Mouse (Mus musculus): ENCODE measurements around the gene Gp5. TPM values are rescaled to one million over a fixed set of nuclear protein-coding genes. Genes with fewer than 3 reads are reported as not detected.

Gp5 gene
- polyA plus RNA-seq, 1 experiment from 2014 or later: 0.91 TPM

DNA sequence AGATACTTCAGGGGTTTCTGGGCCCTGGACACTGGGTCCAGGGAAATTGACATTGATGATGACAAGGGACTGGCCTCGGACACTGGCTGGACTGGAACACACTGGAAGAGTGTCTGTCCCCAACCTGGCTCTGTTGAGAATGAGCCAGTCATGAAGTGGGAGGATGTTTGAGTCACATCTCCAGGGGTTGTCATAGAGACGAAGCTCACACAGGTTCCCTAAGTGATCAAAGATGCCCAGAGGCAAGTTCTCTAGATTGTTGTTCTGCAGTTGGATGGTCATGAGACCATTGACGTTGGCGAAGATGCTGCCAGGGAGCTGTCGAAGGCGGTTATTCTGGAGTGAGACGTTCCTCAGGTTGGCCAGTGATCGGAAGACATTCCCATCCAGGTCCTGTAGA is 37.5 kb downstream of the Gp5 start:
- Histone ChIP-seq H3K9me3 (no peaks in the 10 kb centered on the region), H3K36me3 (replicated peaks) (no peaks in the 10 kb centered on the region), H3K27me3 (no peaks in the 10 kb centered on the region), H3K27ac (no peak overlapping the region), H3K4me1 (peaks cover 12% of the 10 kb centered on the region), H3K4me3 (replicated peaks) (no peak overlapping the region), H3K4me2 (no peak overlapping the region), H3K9ac (no peak overlapping the region)
- WGBS: 94% methylated on average over 8 of the region's 8 CpGs
- no peak for ATAC-seq (ENCODE audit: low FRiP score)

DNA sequence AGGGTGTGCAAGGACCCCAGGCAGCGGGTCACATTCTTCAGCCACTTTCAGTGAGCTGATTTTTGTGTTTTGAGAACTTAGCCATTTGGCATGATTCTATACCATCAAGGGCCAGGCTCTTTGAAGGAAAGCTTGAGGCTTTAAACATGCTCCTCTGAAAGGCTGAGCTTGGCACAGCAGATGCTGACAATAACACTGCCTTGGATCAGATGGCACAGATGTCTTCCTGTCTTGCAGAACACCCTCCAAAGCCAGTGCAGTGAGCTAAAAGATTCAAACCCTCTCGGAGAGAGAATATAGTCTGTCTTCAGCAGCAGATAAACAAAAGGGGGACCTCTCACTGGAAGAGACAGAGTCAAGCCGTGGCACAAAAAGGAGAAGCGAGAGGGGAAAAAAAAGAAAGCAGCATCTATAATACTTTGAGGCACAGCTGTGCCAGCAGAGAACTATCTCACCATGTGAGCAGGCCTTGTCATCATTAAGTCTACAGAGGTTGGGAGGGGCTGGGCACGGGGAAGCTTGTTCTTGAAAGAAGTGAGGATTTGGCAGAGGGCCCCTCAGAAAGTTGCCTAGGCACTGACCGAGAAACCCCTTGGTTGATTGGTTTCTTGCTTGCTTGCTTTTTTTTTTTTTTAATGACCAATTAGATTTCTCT is 38.5 kb downstream of the Gp5 start:
- H3K4me2 ChIP-seq: no peak overlapping the region
- H3K36me3 ChIP-seq (replicated peaks): no peaks in the 10 kb centered on the region
- no peak overlapping the region for H3K9ac ChIP-seq
- H3K27me3 ChIP-seq: no peaks in the 10 kb centered on the region
- no peak overlapping the region for H3K4me3 ChIP-seq (replicated peaks)
- 53% methylated on average over 6 of the region's 6 CpGs for WGBS
- peak overlapping the region; percentile 53 for H3K27ac ChIP-seq
- H3K9me3 ChIP-seq: no peaks in the 10 kb centered on the region
- ATAC-seq (ENCODE audit: low FRiP score): no peak
- H3K4me1 ChIP-seq: peaks cover 12% of the 10 kb centered on the region

DNA sequence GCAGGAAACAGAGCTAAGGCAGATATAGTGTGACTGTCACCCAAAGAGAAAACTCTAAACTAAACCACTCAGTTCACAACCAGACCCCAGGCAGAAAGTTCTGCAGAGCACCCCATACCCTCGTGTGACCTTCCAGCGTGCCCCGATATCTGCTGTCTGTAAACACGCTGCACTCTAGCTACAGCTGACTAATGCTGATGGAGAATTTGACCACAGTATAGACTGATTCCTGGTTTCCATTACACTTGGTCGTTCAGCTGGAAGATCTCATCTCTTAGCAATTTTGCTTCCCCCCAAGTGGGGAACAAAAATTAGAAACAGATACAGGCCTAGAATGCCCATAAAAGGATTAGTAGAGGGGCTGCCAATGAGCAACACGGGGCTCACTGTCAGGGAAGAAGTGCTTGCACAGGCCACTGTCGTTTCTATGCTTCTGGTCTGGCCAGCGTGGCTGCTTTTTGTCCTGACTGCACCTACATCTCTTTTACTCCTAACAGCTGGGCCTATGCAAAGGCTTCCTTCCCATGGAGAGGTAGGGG is 39.3 kb downstream of the Gp5 start:
- ATAC-seq (ENCODE audit: low FRiP score): no peak
- H3K4me2 ChIP-seq: no peak overlapping the region
- WGBS: 61% methylated on average over 8 of the region's 8 CpGs
- peak overlapping the region; percentile 53; the same call in 1 of the 2 replicates for H3K27ac ChIP-seq
- H3K9me3 ChIP-seq: no peaks in the 10 kb centered on the region
- H3K27me3 ChIP-seq: no peaks in the 10 kb centered on the region
- no peak overlapping the region for H3K4me3 ChIP-seq (replicated peaks)
- H3K36me3 ChIP-seq (replicated peaks): no peaks in the 10 kb centered on the region
- H3K4me1 ChIP-seq: peaks cover 12% of the 10 kb centered on the region
- H3K9ac ChIP-seq: no peak overlapping the region

DNA sequence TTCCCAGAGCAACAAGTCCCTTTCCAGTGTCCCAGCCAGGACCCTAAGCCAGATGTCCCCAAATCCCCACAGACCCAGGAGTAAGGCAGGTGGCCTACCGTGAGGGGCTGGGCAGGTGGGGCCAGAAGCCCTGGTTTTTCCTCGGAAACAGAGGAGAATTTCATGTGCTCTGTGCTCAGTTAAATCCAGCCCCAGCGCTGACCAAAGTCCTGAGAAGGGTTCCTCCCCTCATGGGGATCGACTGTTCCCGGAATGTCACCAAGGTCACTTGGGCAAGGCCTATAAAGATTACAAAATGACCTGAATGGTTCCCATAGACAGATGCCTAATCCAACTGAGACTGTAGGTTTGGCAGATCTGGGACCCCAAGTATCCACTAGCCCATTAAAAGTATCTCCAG is 43.2 kb downstream of the Gp5 start, which contains the start of gene Cpn2:
Gene Cpn2 (minus strand): TSS at position 141 of the 400 bp plus-strand sequence.
- Histone ChIP-seq H3K9me3 (no peaks in the 10 kb centered on the region), H3K9ac (no peak within 1 kb of the TSS), H3K27ac (no peak within 1 kb of the TSS), H3K4me3 (replicated peaks) (no peak within 1 kb of the TSS), H3K36me3 (replicated peaks) (no peaks in the 10 kb centered on the region), H3K4me1 (peaks cover 10% of the 10 kb centered on the region), H3K27me3 (no peaks in the 10 kb centered on the region), H3K4me2 (no peak within 1 kb of the TSS)
- no peak for ATAC-seq (ENCODE audit: low FRiP score)
- 79% methylated on average over 5 of the region's 5 CpGs for WGBS

DNA sequence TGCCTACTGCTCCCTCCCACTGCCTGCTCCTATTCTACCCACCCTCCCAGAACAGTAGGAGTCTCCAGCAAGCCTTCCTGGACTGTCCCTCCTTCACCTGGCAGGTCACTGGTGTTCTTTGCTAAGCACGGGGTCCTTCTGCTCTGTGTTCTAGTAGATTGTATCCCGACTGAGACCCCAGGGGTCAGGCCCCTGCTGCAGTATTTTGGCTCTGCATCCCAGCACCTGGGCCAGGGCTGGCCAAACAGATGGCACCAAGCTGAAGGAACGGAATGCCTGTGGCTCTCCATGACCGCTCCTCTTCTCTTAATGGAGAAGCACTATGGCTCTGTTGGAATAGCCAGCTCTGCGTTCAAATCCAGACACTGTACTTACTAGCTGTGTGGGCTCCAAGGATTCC is 44.0 kb downstream of the Gp5 start:
- H3K9ac ChIP-seq: no peak overlapping the region
- no peak for ATAC-seq (ENCODE audit: low FRiP score)
- 83% methylated on average over 5 of the region's 5 CpGs for WGBS
- H3K4me3 ChIP-seq (replicated peaks): no peak overlapping the region
- H3K36me3 ChIP-seq (replicated peaks): no peaks in the 10 kb centered on the region
- no peaks in the 10 kb centered on the region for H3K27me3 ChIP-seq
- H3K4me1 ChIP-seq: peaks cover 3% of the 10 kb centered on the region; the same call in 1 of the 2 replicates
- H3K27ac ChIP-seq: no peak overlapping the region
- H3K4me2 ChIP-seq: no peak overlapping the region
- no peaks in the 10 kb centered on the region for H3K9me3 ChIP-seq

DNA sequence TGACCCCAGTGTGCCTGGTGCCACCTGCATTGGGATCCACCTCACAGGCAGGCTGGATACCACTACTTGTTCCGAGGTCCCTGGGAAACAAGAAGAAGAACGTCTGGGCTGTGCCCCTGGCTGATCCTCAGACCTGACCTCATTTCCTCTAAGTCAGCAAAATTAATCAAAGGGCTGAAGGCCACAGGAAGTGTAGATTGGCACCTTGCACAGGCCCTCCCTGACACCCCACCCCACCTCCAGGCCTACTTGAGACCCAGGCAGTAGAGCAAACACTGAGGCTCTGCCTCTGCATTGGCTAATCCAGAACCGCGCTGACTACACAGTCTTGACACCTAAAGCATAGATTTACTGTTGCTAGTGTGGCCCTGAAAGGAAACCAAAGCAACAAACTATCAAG is 45.0 kb downstream of the Gp5 start:
- ATAC-seq (ENCODE audit: low FRiP score): no peak
- H3K36me3 ChIP-seq (replicated peaks): no peaks in the 10 kb centered on the region
- H3K27ac ChIP-seq: no peak overlapping the region
- no peak overlapping the region for H3K9ac ChIP-seq
- WGBS: 87% methylated on average over 4 of the region's 4 CpGs
- H3K4me3 ChIP-seq (replicated peaks): no peak overlapping the region
- H3K4me2 ChIP-seq: no peak overlapping the region
- H3K9me3 ChIP-seq: no peaks in the 10 kb centered on the region
- H3K4me1 ChIP-seq: no peaks in the 10 kb centered on the region
- no peaks in the 10 kb centered on the region for H3K27me3 ChIP-seq

DNA sequence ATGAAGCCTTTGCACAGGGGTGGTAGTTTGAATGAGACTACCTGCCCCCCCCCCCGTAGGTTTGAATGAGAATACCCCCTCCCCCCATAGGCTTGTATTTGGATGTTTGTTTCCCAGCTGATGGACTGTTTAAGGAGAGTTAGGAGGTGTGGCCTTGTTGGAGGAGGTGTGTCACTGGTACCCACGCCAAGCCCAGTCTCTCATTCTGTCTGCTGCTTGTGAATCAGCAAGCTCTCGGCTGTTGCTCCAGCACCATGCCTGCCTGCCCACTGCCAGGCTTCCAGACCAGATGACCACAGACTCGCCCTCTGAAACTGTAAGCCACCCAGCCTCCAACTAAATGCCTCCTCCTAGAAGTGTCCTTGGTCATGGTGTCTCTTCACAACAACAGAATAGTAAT is 47.4 kb downstream of the Gp5 start:
- 59% methylated on average over 4 of the region's 4 CpGs for WGBS
- no peak overlapping the region for H3K4me2 ChIP-seq
- ATAC-seq (ENCODE audit: low FRiP score): no peak
- H3K27me3 ChIP-seq: peaks cover 3% of the 10 kb centered on the region; the same call in 1 of the 2 replicates
- no peaks in the 10 kb centered on the region for H3K9me3 ChIP-seq
- H3K4me3 ChIP-seq (replicated peaks): no peak overlapping the region
- H3K27ac ChIP-seq: no peak overlapping the region
- H3K36me3 ChIP-seq (replicated peaks): no peaks in the 10 kb centered on the region
- H3K9ac ChIP-seq: no peak overlapping the region
- no peaks in the 10 kb centered on the region for H3K4me1 ChIP-seq

DNA sequence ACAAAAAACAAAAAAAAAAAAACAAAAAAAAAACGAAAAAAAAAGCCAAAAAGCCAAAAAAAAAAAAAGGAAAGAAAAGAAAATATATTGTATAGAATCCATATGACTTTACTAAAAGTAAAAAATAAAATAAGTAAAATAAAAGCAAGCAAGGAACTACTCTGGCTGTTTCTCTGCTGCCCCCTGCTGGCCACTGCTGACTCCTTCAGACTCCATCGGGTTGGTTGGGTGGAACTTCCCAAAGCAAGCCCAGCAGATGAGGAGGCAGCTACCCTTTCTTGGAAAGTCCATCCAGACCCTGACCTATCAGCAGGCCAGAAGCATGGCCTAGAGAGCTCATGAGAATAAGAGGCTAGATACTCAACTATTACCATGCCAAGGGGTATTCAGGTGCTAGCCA is 47.9 kb downstream of the Gp5 start:
- H3K4me3 ChIP-seq (replicated peaks): no peak overlapping the region
- H3K27me3 ChIP-seq: peaks cover 3% of the 10 kb centered on the region; the same call in 1 of the 2 replicates
- ATAC-seq (ENCODE audit: low FRiP score): no peak
- no peak overlapping the region for H3K27ac ChIP-seq
- no peaks in the 10 kb centered on the region for H3K9me3 ChIP-seq
- no peaks in the 10 kb centered on the region for H3K4me1 ChIP-seq
- H3K36me3 ChIP-seq (replicated peaks): no peaks in the 10 kb centered on the region
- WGBS: 2% methylated on average over 2 of the region's 2 CpGs
- H3K9ac ChIP-seq: no peak overlapping the region
- H3K4me2 ChIP-seq: no peak overlapping the region

DNA sequence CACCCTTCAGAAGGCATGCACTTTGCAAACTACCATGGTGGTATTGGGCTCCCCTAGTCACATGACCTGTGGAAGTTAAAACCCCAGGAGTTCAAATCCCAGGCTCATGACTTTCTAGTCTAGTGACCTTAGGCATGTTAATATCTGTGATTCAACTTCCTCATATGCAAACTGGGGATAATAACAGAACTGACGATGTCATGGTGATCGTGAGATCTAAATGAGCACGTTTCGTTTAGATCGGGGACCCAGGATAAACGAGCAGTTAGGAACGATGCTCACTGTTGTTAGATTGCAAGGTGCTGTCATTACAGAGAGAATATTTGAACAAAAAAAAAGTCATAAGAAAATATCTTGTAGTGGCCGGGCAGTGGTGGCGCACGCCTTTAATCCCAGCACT is 48.4 kb downstream of the Gp5 start:
- Histone ChIP-seq H3K27me3 (peaks cover 3% of the 10 kb centered on the region; the same call in 1 of the 2 replicates), H3K9ac (no peak overlapping the region), H3K27ac (no peak overlapping the region), H3K4me1 (no peaks in the 10 kb centered on the region), H3K9me3 (no peaks in the 10 kb centered on the region), H3K4me3 (replicated peaks) (no peak overlapping the region), H3K36me3 (replicated peaks) (no peaks in the 10 kb centered on the region), H3K4me2 (no peak overlapping the region)
- 86% methylated on average over 10 of the region's 10 CpGs for whole genome bisulfite sequencing
- no peak for ATAC-seq (ENCODE audit: low FRiP score)

DNA sequence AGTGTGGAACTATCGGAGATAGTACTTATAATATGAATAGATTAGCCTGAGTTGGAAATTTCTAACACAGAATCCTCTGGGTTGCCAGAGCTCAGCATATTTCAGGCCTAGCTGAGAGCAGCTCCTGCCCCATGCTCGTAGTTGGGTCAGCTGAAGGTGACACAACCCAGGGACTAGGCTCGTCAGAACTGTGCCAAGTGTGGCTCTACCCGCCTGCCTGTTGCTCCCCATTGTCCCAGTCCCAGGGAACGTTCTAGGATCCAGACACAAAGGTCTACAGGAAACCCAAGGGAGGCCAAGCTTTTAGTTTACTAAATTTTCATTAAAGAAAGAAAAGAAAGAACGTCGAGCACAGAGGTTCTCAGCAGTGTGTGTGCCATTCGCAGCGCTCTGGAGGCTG is 49.2 kb downstream of the Gp5 start:
- Histone ChIP-seq H3K9me3 (no peaks in the 10 kb centered on the region), H3K36me3 (replicated peaks) (no peaks in the 10 kb centered on the region), H3K4me2 (no peak overlapping the region), H3K9ac (no peak overlapping the region), H3K4me1 (no peaks in the 10 kb centered on the region), H3K27ac (no peak overlapping the region), H3K4me3 (replicated peaks) (no peak overlapping the region), H3K27me3 (peaks cover 3% of the 10 kb centered on the region; the same call in 1 of the 2 replicates)
- no peak for ATAC-seq (ENCODE audit: low FRiP score)
- WGBS: 87% methylated on average over 9 of the region's 9 CpGs

DNA sequence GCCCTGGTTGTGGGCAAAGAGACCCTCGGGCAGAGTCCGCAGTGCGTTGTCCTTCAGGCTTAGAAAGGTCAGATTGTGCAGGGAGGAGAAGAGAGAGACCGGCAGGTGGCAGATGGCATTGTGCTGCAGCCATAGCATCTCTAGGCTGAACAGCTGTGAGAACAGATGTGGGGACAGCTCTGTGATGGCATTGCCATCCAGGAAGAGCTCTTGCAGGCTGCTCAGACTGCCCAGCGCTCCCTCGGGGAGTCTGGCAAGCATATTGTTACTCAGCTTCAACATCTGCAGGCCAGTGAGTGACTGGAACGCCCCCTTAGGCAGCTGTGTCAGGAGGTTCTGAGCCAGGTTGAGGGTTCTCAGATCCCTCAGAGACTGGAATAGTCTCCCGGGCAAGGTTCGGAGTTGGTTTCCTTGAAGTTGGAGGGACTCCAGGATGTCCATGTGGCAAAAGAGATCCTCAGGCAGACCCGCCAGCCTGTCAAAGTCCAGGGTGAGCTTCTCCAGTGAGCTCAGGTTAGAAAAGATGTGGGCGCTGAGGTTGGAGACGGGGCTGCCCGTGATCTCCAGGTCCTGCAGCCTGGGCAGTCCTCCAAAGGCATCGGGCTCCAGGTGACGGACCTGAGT is 50.5 kb downstream of the Gp5 start:
- Histone ChIP-seq H3K27me3 (peaks cover 3% of the 10 kb centered on the region; the same call in 1 of the 2 replicates), H3K4me1 (no peaks in the 10 kb centered on the region), H3K27ac (no peak overlapping the region), H3K9ac (no peak overlapping the region), H3K9me3 (no peaks in the 10 kb centered on the region), H3K4me3 (replicated peaks) (no peak overlapping the region), H3K36me3 (replicated peaks) (no peaks in the 10 kb centered on the region), H3K4me2 (no peak overlapping the region)
- WGBS: 89% methylated on average over 15 of the region's 15 CpGs
- ATAC-seq (ENCODE audit: low FRiP score): no peak

DNA sequence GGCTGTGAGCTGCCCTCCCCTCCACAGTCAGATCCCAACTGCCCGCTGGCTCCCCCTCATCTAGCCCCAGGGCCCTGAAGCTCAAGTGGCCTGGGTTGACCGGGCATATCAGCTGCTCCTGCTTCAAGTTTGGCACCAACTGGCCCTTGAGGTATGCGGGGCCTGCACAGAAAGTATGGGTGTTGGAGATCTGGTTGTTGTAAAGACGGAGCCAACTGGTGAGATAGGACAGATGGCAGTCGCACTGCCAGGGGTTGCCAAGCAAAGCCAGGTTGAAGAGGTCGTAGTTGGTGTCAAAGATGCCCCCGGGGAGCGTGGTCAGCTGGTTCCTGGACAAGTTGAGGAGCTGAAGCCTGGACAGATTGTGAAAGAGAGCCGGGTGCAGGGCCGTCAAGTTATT is 51.1 kb downstream of the Gp5 start:
- Histone ChIP-seq H3K9ac (no peak overlapping the region), H3K9me3 (no peaks in the 10 kb centered on the region), H3K27ac (no peak overlapping the region), H3K4me2 (no peak overlapping the region), H3K36me3 (replicated peaks) (no peaks in the 10 kb centered on the region), H3K27me3 (peaks cover 3% of the 10 kb centered on the region; the same call in 1 of the 2 replicates), H3K4me3 (replicated peaks) (no peak overlapping the region), H3K4me1 (no peaks in the 10 kb centered on the region)
- no peak for ATAC-seq (ENCODE audit: low FRiP score)
- 92% methylated on average over 10 of the region's 10 CpGs for WGBS

DNA sequence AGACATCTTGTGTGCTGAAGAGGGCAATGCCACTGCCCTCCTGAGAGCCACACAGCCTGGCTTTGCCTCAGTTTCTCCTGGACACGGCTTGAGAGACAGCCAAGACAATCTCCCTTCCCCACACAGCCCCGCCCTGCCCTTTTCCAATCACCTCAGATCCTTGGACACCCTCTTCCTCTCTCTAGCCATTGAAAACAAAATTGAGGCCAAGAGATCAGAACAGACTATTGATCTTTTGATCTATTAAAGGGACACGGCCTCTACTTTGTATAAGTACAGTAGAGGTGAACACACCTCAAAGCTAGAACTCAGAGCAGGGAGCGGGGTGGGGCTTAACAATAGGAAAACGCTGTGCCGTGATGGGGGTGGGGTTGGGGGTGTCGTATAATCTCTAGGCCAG is 52.1 kb downstream of the Gp5 start:
- 92% methylated on average over 7 of the region's 7 CpGs for WGBS
- Histone ChIP-seq H3K27ac (no peak overlapping the region), H3K4me3 (replicated peaks) (no peak overlapping the region), H3K27me3 (peaks cover 3% of the 10 kb centered on the region; the same call in 1 of the 2 replicates), H3K9ac (no peak overlapping the region), H3K4me2 (no peak overlapping the region), H3K4me1 (no peaks in the 10 kb centered on the region), H3K9me3 (no peaks in the 10 kb centered on the region), H3K36me3 (replicated peaks) (no peaks in the 10 kb centered on the region)
- ATAC-seq (ENCODE audit: low FRiP score): no peak

All from forebrain, embryonic 12.5 days (tissue).